8 mouse cellular contexts compared by ENCODE assay signal in genomic region chr2:181593042-181593421, GRCm38 (mm10). TPM values are rescaled to one million over a fixed set of nuclear protein-coding genes. Genes with fewer than 3 reads are reported as not detected.
DNase-seq lines count a peak whose midpoint lies in the region; ATAC-seq and TF ChIP-seq lines count a peak whose summit lies in the region.

No protein-coding gene starts in this region.

- TF ChIP-seq CTCF in cerebellum, adult 2 months (IDR thresholded peaks at IDR 0.05; ENCODE audit: borderline replicate concordance, insufficient read depth, low read depth, low read length) = no peak

- H3K4me3 ChIP-seq in cerebellum, adult 2 months (replicated peaks; ENCODE audit: insufficient read depth, low read depth, low read length) = peak overlapping the region; percentile 89
- H3K4me3 ChIP-seq in embryonic facial prominence, embryonic 15.5 days (replicated peaks) = peak overlapping the region; percentile 99
- peak overlapping the region; percentile 93 for H3K4me3 ChIP-seq in midbrain, embryonic 14.5 days (replicated peaks; ENCODE audit: low read depth, low read length)

- no peak for TF ChIP-seq POLR2A in cerebellum, adult 2 months (IDR thresholded peaks at IDR 0.05; ENCODE audit: borderline replicate concordance, insufficient read depth, low read length)

- peak; percentile 16; the same call in 1 of the 2 replicates for ATAC-seq in embryonic facial prominence, embryonic 15.5 days (ENCODE audit: insufficient number of reproducible peaks, low FRiP score, low TSS enrichment, low read depth)
- peak; percentile 4; the same call in 1 of the 2 replicates for ATAC-seq in midbrain, embryonic 14.5 days (ENCODE audit: low FRiP score, low TSS enrichment)

- H3K36me3 ChIP-seq in embryonic facial prominence, embryonic 15.5 days = peaks cover 27% of the 10 kb centered on the region
- H3K36me3 ChIP-seq in midbrain, embryonic 14.5 days (ENCODE audit: control insufficient read depth, insufficient read depth, low read length) = peaks cover 42% of the 10 kb centered on the region

- peaks cover 30% of the 10 kb centered on the region for H3K4me1 ChIP-seq in cerebellum, adult 2 months (ENCODE audit: control insufficient read depth, insufficient read depth, low read length)
- H3K4me1 ChIP-seq in embryonic facial prominence, embryonic 15.5 days = peaks cover 16% of the 10 kb centered on the region
- H3K4me1 ChIP-seq in midbrain, embryonic 14.5 days (ENCODE audit: control insufficient read depth, insufficient read depth, low read length) = peaks cover 25% of the 10 kb centered on the region

- DNase-seq in cerebellum, adult 2 months = no peak
- no peak for DNase-seq in cerebellum, postnatal 14 days
- DNase-seq in 3T3-L1 (ENCODE audit: low read depth, low spot score) = peak; percentile 61
- DNase-seq in kidney, postnatal 4 days = peak; percentile 65 to 78
- DNase-seq in midbrain, embryonic 14.5 days = no peak
- no peak for DNase-seq in ovary, postnatal 36 days (ENCODE audit: low spot score)
- no peak for DNase-seq in adrenal gland, postnatal 4 days (ENCODE audit: low spot score in 2 of 2)

- peak overlapping the region; percentile 94 for H3K9ac ChIP-seq in embryonic facial prominence, embryonic 15.5 days
- H3K9ac ChIP-seq in midbrain, embryonic 14.5 days (replicated peaks; ENCODE audit: low read length) = peak overlapping the region; percentile 91

- peak overlapping the region; percentile 68 for H3K27ac ChIP-seq in cerebellum, adult 2 months (ENCODE audit: insufficient read depth, low read length)
- H3K27ac ChIP-seq in embryonic facial prominence, embryonic 15.5 days (replicated peaks) = peak overlapping the region; percentile 89
- peak overlapping the region; percentile 89 for H3K27ac ChIP-seq in midbrain, embryonic 14.5 days (replicated peaks; ENCODE audit: low read depth, low read length)

- 6% methylated on average over 6 of the region's 6 CpGs for WGBS in cerebellum, adult 2 months
- 3% methylated on average over 6 of the region's 6 CpGs for WGBS in embryonic facial prominence, embryonic 15.5 days
- WGBS in midbrain, embryonic 14.5 days = 11% methylated on average over 6 of the region's 6 CpGs

- no peaks in the 10 kb centered on the region for H3K9me3 ChIP-seq in embryonic facial prominence, embryonic 15.5 days (replicated peaks)
- no peaks in the 10 kb centered on the region for H3K9me3 ChIP-seq in midbrain, embryonic 14.5 days (ENCODE audit: control insufficient read depth, low read length)

- no peaks in the 10 kb centered on the region for H3K27me3 ChIP-seq in cerebellum, adult 2 months (ENCODE audit: control insufficient read depth, insufficient read depth, low read length)
- no peaks in the 10 kb centered on the region for H3K27me3 ChIP-seq in embryonic facial prominence, embryonic 15.5 days
- no peaks in the 10 kb centered on the region for H3K27me3 ChIP-seq in midbrain, embryonic 14.5 days (ENCODE audit: control insufficient read depth, insufficient read depth, low read length)

- peak overlapping the region; percentile 80 for H3K4me2 ChIP-seq in embryonic facial prominence, embryonic 15.5 days (replicated peaks)
- peak overlapping the region; percentile 74 for H3K4me2 ChIP-seq in midbrain, embryonic 14.5 days (ENCODE audit: low read length)

RNA-seq across cellular contexts. Expression of gene Zfp512b, which starts 0.4 kb away (rescaled TPM):
- polyA plus RNA-seq in cerebellum, adult 2 months (2012; rRNA removed) = 55.5 and 55.6 TPM in 2 replicates
- polyA plus RNA-seq in embryonic facial prominence, embryonic 15.5 days (2015; fragmentation: Nextera tagmentation; extraction: Ambion mirVana) = 62.1 and 74.8 TPM in 2 replicates
- 72.6 and 75.3 TPM in 2 replicates for polyA plus RNA-seq in midbrain, embryonic 14.5 days (2014; fragmentation: Nextera tagmentation; extraction: Ambion mirVana)
- 100 to 1,000 TPM; 141 to 143 TPM for total RNA-seq in adrenal gland, postnatal 4 days (2021)

RNA-seq across cellular contexts. Expression of gene Prpf6, which starts 1.4 kb away (rescaled TPM):
- polyA plus RNA-seq in cerebellum, adult 2 months (2012; rRNA removed) = 44.2 and 44.6 TPM in 2 replicates
- polyA plus RNA-seq in embryonic facial prominence, embryonic 15.5 days (2015; fragmentation: Nextera tagmentation; extraction: Ambion mirVana) = 60.4 and 63.6 TPM in 2 replicates
- 59.9 and 65.8 TPM in 2 replicates for polyA plus RNA-seq in midbrain, embryonic 14.5 days (2014; fragmentation: Nextera tagmentation; extraction: Ambion mirVana)
- 10 to 100 TPM; 72.3 to 73.4 TPM for total RNA-seq in adrenal gland, postnatal 4 days (2021)

RNA-seq across cellular contexts. Expression of gene Samd10, which starts 6.0 kb away (rescaled TPM):
- 61.0 and 62.2 TPM in 2 replicates for polyA plus RNA-seq in cerebellum, adult 2 months (2012; rRNA removed)
- 13.3 and 15.6 TPM in 2 replicates for polyA plus RNA-seq in embryonic facial prominence, embryonic 15.5 days (2015; fragmentation: Nextera tagmentation; extraction: Ambion mirVana)
- 215 and 245 TPM in 2 replicates for polyA plus RNA-seq in midbrain, embryonic 14.5 days (2014; fragmentation: Nextera tagmentation; extraction: Ambion mirVana)
- total RNA-seq in adrenal gland, postnatal 4 days (2021) = 10 to 100 TPM; 23.8 to 25.5 TPM

RNA-seq across cellular contexts. Expression of gene Uckl1, which starts 8.3 kb away (rescaled TPM):
- polyA plus RNA-seq in cerebellum, adult 2 months (2012; rRNA removed) = 142 and 149 TPM in 2 replicates
- 50.7 and 55.7 TPM in 2 replicates for polyA plus RNA-seq in embryonic facial prominence, embryonic 15.5 days (2015; fragmentation: Nextera tagmentation; extraction: Ambion mirVana)
- polyA plus RNA-seq in midbrain, embryonic 14.5 days (2014; fragmentation: Nextera tagmentation; extraction: Ambion mirVana) = 61.0 and 65.6 TPM in 2 replicates
- total RNA-seq in adrenal gland, postnatal 4 days (2021) = 100 to 1,000 TPM; 106 to 113 TPM

Comparison
In these comparisons a context has a peak if more than half of its experiments do, and no peak if none do; other contexts are left out.
1. DNase-seq: peak in 3T3-L1 (single experiment) and kidney, postnatal 4 days (2 of 2); none in cerebellum, adult 2 months (0 of 2), cerebellum, postnatal 14 days (0 of 2), midbrain, embryonic 14.5 days (single experiment), ovary, postnatal 36 days (single experiment) and adrenal gland, postnatal 4 days (0 of 2).
2. Peak in every context shown above with its lines, with median percentiles within 50 percentile points of each other: H3K27ac ChIP-seq and H3K4me3 ChIP-seq.